Mouse (Mus musculus) ES-E14 (cell line): ENCODE measurements around the gene Ss18l2. TPM values are rescaled to one million over a fixed set of nuclear protein-coding genes. Genes with fewer than 3 reads are reported as not detected.

Experiments used
- DNase-seq: peaks from one replicate; pipeline ENCODE4 v3.0.0-alpha.2; 2013; ENCODE audit warnings: low read depth, low spot score
- H3K27ac ChIP-seq: 2 replicates; pipeline ENCODE4 v1.5.1; 2012; ENCODE audit warnings: low read depth, mild to moderate bottlenecking, low read length, moderate library complexity, mixed read lengths; ENCODE audit not compliant: poor library complexity, insufficient read depth, severe bottlenecking
- H3K36me3 ChIP-seq: 2 replicates; pipeline ENCODE4 v1.6.1; 2012; ENCODE audit warnings: mild to moderate bottlenecking, low read length, moderate library complexity, mixed read lengths; ENCODE audit not compliant: control insufficient read depth, poor library complexity, insufficient read depth, severe bottlenecking
- H3K4me1 ChIP-seq, 2 experiments: fragments of 150-350 bp in 1 of 2; sonication (generic) in 1 of 2; 2 replicates each; pipeline ENCODE4 v1.6.1; 2012; ENCODE audit warnings: low read length in 2 of 2, mild to moderate bottlenecking in 1 of 2, mixed read lengths in 1 of 2; ENCODE audit not compliant: control insufficient read depth in 2 of 2, insufficient read depth in 2 of 2, poor library complexity in 1 of 2
- H3K4me3 ChIP-seq, 2 experiments: fragments of 150-350 bp in 1 of 2; sonication (generic) in 1 of 2; 2 replicates each; pipeline ENCODE4 v1.5.1; 2012; ENCODE audit warnings: low read length in 2 of 2, low read depth in 1 of 2, mild to moderate bottlenecking in 1 of 2, mixed read lengths in 1 of 2; ENCODE audit not compliant: insufficient read depth in 1 of 2, poor library complexity in 1 of 2, severe bottlenecking in 1 of 2
- H3K9ac ChIP-seq: 2 replicates; pipeline ENCODE4 v1.6.1; 2012; ENCODE audit warnings: low read depth, mild to moderate bottlenecking, low read length, mixed read lengths; ENCODE audit not compliant: poor library complexity, insufficient read depth, severe bottlenecking
- H3K9me3 ChIP-seq: fragments of 150-350 bp; sonication (generic); 2 replicates; pipeline ENCODE4 v1.6.1; 2012; ENCODE audit warnings: low read depth, mild to moderate bottlenecking, low read length; ENCODE audit not compliant: control insufficient read depth, insufficient read depth
- CHD2 ChIP-seq: IDR thresholded peaks from 2 replicates; pipeline ENCODE4 v1.6.1; 2014; ENCODE audit warnings: mild to moderate bottlenecking, low read depth, low read length, inconsistent platforms
- HCFC1 ChIP-seq: IDR thresholded peaks from 2 replicates; pipeline ENCODE4 v1.6.1; 2012; ENCODE audit warnings: low read length, inconsistent platforms, borderline replicate concordance; ENCODE audit not compliant: insufficient read depth
- MAFK ChIP-seq: IDR thresholded peaks from 2 replicates; pipeline ENCODE4 v1.6.1; 2014; ENCODE audit warnings: mild to moderate bottlenecking, low read depth, low read length, inconsistent platforms; ENCODE audit not compliant: insufficient read depth
- ZC3H11A ChIP-seq: IDR thresholded peaks from 2 replicates; pipeline ENCODE4 v1.6.1; 2012; ENCODE audit warnings: low read depth, mild to moderate bottlenecking, inconsistent platforms, low read length, borderline replicate concordance
- ZNF384 ChIP-seq: IDR thresholded peaks from 2 replicates; pipeline ENCODE4 v1.6.1; 2012; ENCODE audit warnings: low read depth, low read length, inconsistent platforms
- in situ Hi-C, 2 experiments: fragments of 600-800 bp; cut with MboI; formaldehyde crosslinking; loops; one replicate each; pipeline ENCODE4 v1.15.1; 2025; ENCODE audit warnings: low sequenced_read_pairs in 2 of 2, inconsistent platforms in 1 of 2; ENCODE audit not compliant: unreplicated experiment in 2 of 2
- total RNA-seq: library from RNA; depleted of rRNA; stranded (reverse); fragments of 300-350 nt; gene quantifications from 2 replicates; pipeline ENCODE4 v1.2.3, GENCODE M21; 2012; rRNA removed

Ss18l2 gene
- 22.3 and 40.8 TPM in 2 replicates for total RNA-seq

DNA sequence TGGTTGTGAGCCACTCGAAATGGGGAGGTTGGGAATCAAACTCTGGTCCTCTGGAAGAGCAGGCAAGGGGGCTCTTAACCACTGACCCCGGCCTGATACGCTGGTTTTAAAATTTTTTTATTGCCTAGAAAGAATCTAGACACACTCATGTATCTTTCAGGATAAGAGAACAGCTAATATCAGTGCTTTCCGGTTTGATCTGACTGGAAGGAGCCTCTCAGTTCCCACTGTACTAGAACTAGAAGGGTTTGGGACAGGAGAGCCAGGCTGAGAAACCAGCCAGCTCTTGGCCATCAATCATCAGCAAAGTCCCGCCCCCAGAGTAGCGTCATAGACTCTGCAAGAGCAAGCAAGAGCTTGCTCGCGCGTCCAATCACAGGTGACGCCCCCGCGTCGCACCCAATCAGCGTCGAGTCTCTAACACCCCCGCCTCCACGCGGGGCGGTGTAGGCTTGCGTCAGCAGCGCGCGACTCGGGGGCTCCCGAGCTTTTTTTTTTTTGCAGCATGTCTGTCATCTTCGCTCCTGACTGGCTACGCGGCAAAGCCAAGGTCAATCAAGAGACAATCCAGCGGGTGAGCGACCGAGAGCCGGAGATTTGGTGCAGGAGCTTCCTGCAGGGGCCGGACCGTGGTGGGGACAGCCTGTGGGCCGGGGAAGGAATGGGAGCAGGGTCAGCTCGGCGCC is at the start of gene Ss18l2:
Gene Ss18l2, plus strand, starts transcription at position 432 of the 686 bp plus-strand sequence.
- no peaks in the 10 kb centered on the region; a peak in 1 of 4 replicates for H3K4me1 ChIP-seq
- no peaks in the 10 kb centered on the region for H3K36me3 ChIP-seq
- no peak within 1 kb of the TSS; the same call in 1 of the 2 replicates for H3K27ac ChIP-seq
- H3K9ac ChIP-seq: peak within 1 kb of the TSS; percentile 89
- TF ChIP-seq CHD2: peak; percentile 69
- TF ChIP-seq MAFK: 0 out of 2 replicates have a peak, but pooled peaks have one; percentile 45
- no peak for TF ChIP-seq ZC3H11A
- TF ChIP-seq HCFC1: peak; percentile 68; the same call in 1 of the 2 replicates
- TF ChIP-seq ZNF384: peak; percentile 99
- no peaks in the 10 kb centered on the region for H3K9me3 ChIP-seq
- DNase-seq: peak; percentile 98
- in situ Hi-C loops: no loop called here
- H3K4me3 ChIP-seq: peak within 1 kb of the TSS; percentile 91 to 97

DNA sequence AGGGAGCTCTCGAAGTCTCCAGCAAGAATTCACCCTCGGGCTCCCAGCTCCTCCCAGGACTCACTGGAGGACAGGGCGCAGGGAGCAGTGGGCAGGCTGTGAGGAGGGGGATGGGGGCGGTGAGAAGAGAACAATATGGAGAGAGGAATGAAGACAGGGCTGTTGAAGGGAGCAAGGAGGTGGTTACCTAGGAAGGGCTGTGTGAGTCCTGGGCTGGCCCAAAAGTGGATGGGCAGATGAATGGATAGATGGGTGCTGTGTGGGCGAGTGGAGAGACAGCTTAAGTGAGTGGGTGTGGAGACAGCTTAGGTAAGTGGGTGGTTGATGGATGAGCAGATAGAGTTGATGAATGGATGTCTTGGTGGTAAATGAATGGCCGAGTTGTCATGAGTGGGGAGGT is 46.7 kb upstream of the Ss18l2 start:
- Histone ChIP-seq H3K4me1 (no peaks in the 10 kb centered on the region), H3K9me3 (no peaks in the 10 kb centered on the region), H3K27ac (no peak overlapping the region), H3K36me3 (no peaks in the 10 kb centered on the region), H3K4me3 (no peak overlapping the region), H3K9ac (no peak overlapping the region)
- no peak for DNase-seq
- in situ Hi-C loops: no loop called here
- TF ChIP-seq ZNF384 (no peak), CHD2 (no peak), ZC3H11A (no peak), HCFC1 (no peak), MAFK (no peak)

DNA sequence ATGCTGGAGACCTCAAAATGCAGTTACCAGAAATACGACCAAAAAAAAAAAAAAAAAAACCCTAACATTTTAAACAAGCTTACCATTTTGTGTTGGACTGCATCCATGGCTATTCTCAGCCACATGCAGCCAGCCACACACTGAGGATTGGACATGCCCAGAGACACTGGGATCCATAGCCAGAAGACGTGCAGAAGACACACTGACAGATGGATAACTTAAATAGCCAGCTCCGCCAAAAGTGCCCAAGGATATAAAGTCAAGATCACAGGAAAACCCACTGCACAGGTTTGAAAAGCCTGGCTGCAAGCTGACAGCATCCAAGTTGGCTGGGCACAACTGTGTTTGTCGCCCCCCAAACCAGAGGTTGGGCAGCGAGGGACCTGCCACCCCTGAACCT is 46.0 kb upstream of the Ss18l2 start:
- no peaks in the 10 kb centered on the region for H3K9me3 ChIP-seq
- TF ChIP-seq HCFC1 (no peak), ZC3H11A (no peak), MAFK (no peak), CHD2 (no peak), ZNF384 (no peak)
- H3K4me1 ChIP-seq: no peaks in the 10 kb centered on the region
- no peak for DNase-seq
- in situ Hi-C loops: no loop called here
- no peak overlapping the region for H3K4me3 ChIP-seq
- no peak overlapping the region for H3K9ac ChIP-seq
- no peaks in the 10 kb centered on the region for H3K36me3 ChIP-seq
- H3K27ac ChIP-seq: no peak overlapping the region

DNA sequence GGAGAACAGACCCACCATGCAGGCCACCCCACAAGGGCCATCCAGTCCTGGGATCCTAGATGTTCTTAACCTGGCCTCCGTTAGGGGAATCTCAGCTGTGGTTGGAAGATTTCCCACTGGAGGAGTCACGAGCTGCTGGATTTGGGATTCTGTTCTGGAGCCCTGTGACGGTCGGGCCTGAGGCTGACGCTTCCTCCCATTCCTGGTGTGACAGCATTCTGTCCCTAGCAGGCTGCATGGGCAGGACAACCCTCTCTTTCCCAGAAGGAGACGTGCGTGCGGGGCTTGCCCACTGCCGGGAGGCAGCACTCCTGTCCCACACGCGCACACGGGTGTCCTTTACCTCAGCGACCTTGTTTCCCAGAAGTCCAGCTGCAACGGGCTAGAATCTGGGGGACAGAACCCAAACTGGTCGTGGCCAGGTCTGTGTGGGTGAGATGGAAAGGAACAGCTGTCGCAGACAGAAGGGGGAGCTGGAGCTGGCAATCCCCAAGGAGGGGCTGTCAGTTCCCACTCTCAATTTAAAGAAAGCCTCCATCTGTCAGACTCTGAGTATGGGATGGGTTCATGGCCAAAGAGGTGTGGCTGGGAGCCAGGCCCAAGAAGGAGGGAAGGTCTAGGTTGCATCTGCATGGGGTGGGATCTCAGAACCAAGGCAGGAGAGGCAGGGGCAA is 43.0 kb upstream of the Ss18l2 start:
- no peak for TF ChIP-seq CHD2
- no peak for TF ChIP-seq MAFK
- TF ChIP-seq ZC3H11A: no peak
- TF ChIP-seq ZNF384: no peak
- TF ChIP-seq HCFC1: no peak
- Histone ChIP-seq H3K4me3 (no peak overlapping the region), H3K9me3 (no peaks in the 10 kb centered on the region), H3K36me3 (no peaks in the 10 kb centered on the region), H3K27ac (no peak overlapping the region), H3K4me1 (no peaks in the 10 kb centered on the region; a peak in 1 of 4 replicates), H3K9ac (no peak overlapping the region)
- in situ Hi-C loops: no loop called here
- DNase-seq: no peak
